Mouse (Mus musculus) hindbrain, embryonic 10.5 days (tissue): ENCODE data around the gene Trim12c. TPM values are rescaled to one million over a fixed set of nuclear protein-coding genes. Genes with fewer than 3 reads are reported as not detected.
"Not testable (repeated sequence)": the region's sequence is repeated elsewhere in the genome, so short reads cannot be mapped to it uniquely, and the experiment has no call there.

Experiments used
- DNase-seq: peaks from one replicate; pipeline ENCODE4 v3.0.0-alpha.2; 2017; ENCODE audit warnings: low spot score
- H3K27ac ChIP-seq: fragments of 300-500 bp; sonication (generic); 2 replicates; pipeline ENCODE4 v1.5.1; 2016; ENCODE audit warnings: mild to moderate bottlenecking, moderate library complexity
- H3K27me3 ChIP-seq: fragments of 300-500 bp; sonication (generic); 2 replicates; pipeline ENCODE4 v1.6.1; 2016; ENCODE audit warnings: mild to moderate bottlenecking; ENCODE audit not compliant: poor library complexity, insufficient read depth, severe bottlenecking
- H3K36me3 ChIP-seq: fragments of 300-500 bp; sonication (generic); 2 replicates; pipeline ENCODE4 v1.6.1; 2016; ENCODE audit warnings: mild to moderate bottlenecking, moderate library complexity
- H3K4me1 ChIP-seq: fragments of 300-500 bp; sonication (generic); replicated peaks from 2 replicates; pipeline ENCODE4 v1.6.1; 2016; ENCODE audit warnings: mild to moderate bottlenecking
- H3K4me3 ChIP-seq: fragments of 300-500 bp; sonication (generic); 2 replicates; pipeline ENCODE4 v1.5.1; 2016; ENCODE audit warnings: mild to moderate bottlenecking, moderate library complexity
- H3K9me3 ChIP-seq: fragments of 300-500 bp; sonication (generic); 2 replicates; pipeline ENCODE4 v1.6.1; 2016; ENCODE audit warnings: mild to moderate bottlenecking, moderate library complexity
- WGBS: fragments of 180-500 bp; shearing (Covaris S2); methylation state at CpG from one replicate; pipeline ENCODE4 v1.1.7; 2016; 5-methylcytosine and 5-hydroxymethylcytosine counted together
- polyA plus RNA-seq: library from polyadenylated mRNA; unstranded; fragments of >200 nt; fragmentation: Nextera tagmentation; extraction: Ambion mirVana; gene quantifications from 2 replicates; pipeline ENCODE4 v1.2.1, GENCODE M21; 2016

The Trim12c gene
- polyA plus RNA-seq, result 0.51 and 0.67 TPM in 2 replicates

- 9% methylated on average over 14 of the region's 14 CpGs for WGBS
- Histone ChIP-seq H3K9me3 (no peaks in the 10 kb centered on the region), H3K27ac (peak within 1 kb of the TSS; percentile 53; the same call in 1 of the 2 replicates), H3K36me3 (no peaks in the 10 kb centered on the region), H3K4me3 (peak within 1 kb of the TSS; percentile 45), H3K4me1 (no peaks in the 10 kb centered on the region), H3K27me3 (no peaks in the 10 kb centered on the region)
- peak; percentile 57 for DNase-seq
Observed at GRCm38 (mm10) chr7:104352717-104353599, at the start of gene Trim12c. Trim12c (minus strand) TSS chr7:104353362.

GRCm38 (mm10) chr7:104401140-104401539 is 48.0 kb upstream of the Trim12c start:
- Histone ChIP-seq H3K9me3 (no peaks in the 10 kb centered on the region), H3K27me3 (no peaks in the 10 kb centered on the region), H3K4me3 (no peak overlapping the region), H3K36me3 (no peaks in the 10 kb centered on the region), H3K27ac (no peak overlapping the region), H3K4me1 (no peaks in the 10 kb centered on the region)
- DNase-seq, result no peak

GRCm38 (mm10) chr7:104400698-104401097 is 47.5 kb upstream of the Trim12c start, which contains the start of gene Trim30c:
Trim30c (minus strand) TSS chr7:104400837.
- H3K4me1 ChIP-seq, result no peaks in the 10 kb centered on the region
- H3K27me3 ChIP-seq, result no peaks in the 10 kb centered on the region
- no peaks in the 10 kb centered on the region for H3K36me3 ChIP-seq
- H3K4me3 ChIP-seq, result no peak within 1 kb of the TSS
- H3K27ac ChIP-seq, result no peak within 1 kb of the TSS
- DNase-seq, result no peak
- WGBS, result 80% methylated on average over 1 of the region's 1 CpGs
- H3K9me3 ChIP-seq, result no peaks in the 10 kb centered on the region

- Histone ChIP-seq H3K27me3 (no peaks in the 10 kb centered on the region), H3K36me3 (no peaks in the 10 kb centered on the region), H3K27ac (no peak overlapping the region), H3K9me3 (no peaks in the 10 kb centered on the region), H3K4me3 (no peak overlapping the region), H3K4me1 (no peaks in the 10 kb centered on the region)
- DNase-seq, result no peak
- WGBS, result 79% methylated on average over 1 of the region's 1 CpGs
Observed at GRCm38 (mm10) chr7:104398492-104398891, 45.3 kb upstream of the Trim12c start.

GRCm38 (mm10) chr7:104369736-104370414 is 16.7 kb upstream of the Trim12c start, which contains the start of gene Trim30b:
Trim30b (minus strand) TSS chr7:104369884.
- H3K4me1 ChIP-seq, result no peaks in the 10 kb centered on the region
- no peaks in the 10 kb centered on the region for H3K9me3 ChIP-seq
- no peak within 1 kb of the TSS for H3K4me3 ChIP-seq
- no peaks in the 10 kb centered on the region for H3K36me3 ChIP-seq
- 61% methylated on average over 1 of the region's 1 CpGs for WGBS
- no peak within 1 kb of the TSS for H3K27ac ChIP-seq
- no peaks in the 10 kb centered on the region for H3K27me3 ChIP-seq
- DNase-seq, result no peak

GRCm38 (mm10) chr7:104366339-104366738 is 13.2 kb upstream of the Trim12c start:
- no peak for DNase-seq
- Histone ChIP-seq H3K4me1 (no peaks in the 10 kb centered on the region), H3K36me3 (no peaks in the 10 kb centered on the region), H3K9me3 (no peaks in the 10 kb centered on the region), H3K4me3 (no peak overlapping the region), H3K27ac (no peak overlapping the region), H3K27me3 (no peaks in the 10 kb centered on the region)

GRCm38 (mm10) chr7:104353600-104353967 is 422 bp upstream of the Trim12c start:
- 81% methylated on average over 2 of the region's 2 CpGs for WGBS
- Histone ChIP-seq H3K4me3 (peak overlapping the region; percentile 45; the same call in 1 of the 2 replicates), H3K4me1 (no peaks in the 10 kb centered on the region), H3K36me3 (no peaks in the 10 kb centered on the region), H3K27ac (no peak overlapping the region), H3K9me3 (no peaks in the 10 kb centered on the region), H3K27me3 (no peaks in the 10 kb centered on the region)
- no peak for DNase-seq

- not testable (repeated sequence) for H3K4me3 ChIP-seq, H3K36me3 ChIP-seq, H3K9me3 ChIP-seq, H3K27ac ChIP-seq, H3K27me3 ChIP-seq, DNase-seq, H3K4me1 ChIP-seq
- WGBS, result 93% methylated on average over 4 of the region's 4 CpGs
Observed at GRCm38 (mm10) chr7:104348043-104348442, 5.1 kb downstream of the Trim12c start.

- 81% methylated on average over 4 of the region's 4 CpGs for WGBS
- H3K36me3 ChIP-seq, H3K4me3 ChIP-seq, H3K27ac ChIP-seq, H3K27me3 ChIP-seq, H3K9me3 ChIP-seq, DNase-seq, H3K4me1 ChIP-seq: not testable (repeated sequence)
Observed at GRCm38 (mm10) chr7:104340744-104341143, 12.4 kb downstream of the Trim12c start.

- H3K4me3 ChIP-seq, DNase-seq, H3K27ac ChIP-seq, H3K36me3 ChIP-seq, H3K9me3 ChIP-seq, H3K27me3 ChIP-seq, H3K4me1 ChIP-seq: not testable (repeated sequence)
- 90% methylated on average over 3 of the region's 3 CpGs for WGBS
Observed at GRCm38 (mm10) chr7:104335547-104335946, 17.6 kb downstream of the Trim12c start.

GRCm38 (mm10) chr7:104329171-104329570 is 24.0 kb downstream of the Trim12c start, which contains the start of gene Trim34b:
Trim34b (plus strand) TSS chr7:104329471.
- not testable (repeated sequence) for H3K4me1 ChIP-seq, H3K27me3 ChIP-seq, H3K27ac ChIP-seq, H3K9me3 ChIP-seq, DNase-seq, H3K36me3 ChIP-seq, H3K4me3 ChIP-seq
- WGBS, result 88% methylated on average over 2 of the region's 2 CpGs

- Histone ChIP-seq H3K4me3 (no peak overlapping the region), H3K27me3 (no peaks in the 10 kb centered on the region), H3K9me3 (no peaks in the 10 kb centered on the region), H3K4me1 (no peaks in the 10 kb centered on the region), H3K36me3 (no peaks in the 10 kb centered on the region), H3K27ac (no peak overlapping the region)
- 90% methylated on average over 9 of the region's 9 CpGs for WGBS
- DNase-seq, result no peak
Observed at GRCm38 (mm10) chr7:104322028-104322427, 31.1 kb downstream of the Trim12c start.
